Mouse (Mus musculus): Measurements from ENCODE around the gene Igsf6. TPM values are rescaled to one million over a fixed set of nuclear protein-coding genes. Genes with fewer than 3 reads are reported as not detected.
A peak's percentile ranks its signal among the peaks of the same experiment; 100 is the strongest.

Igsf6 gene
- polyA plus RNA-seq, 1 experiment from 2014 or later = 2.1 TPM

GRCm38 (mm10) chr7:121064309-121064708 is 10.1 kb downstream of the Igsf6 start:
- 68% methylated on average over 4 of the region's 4 CpGs for WGBS
- no peaks in the 10 kb centered on the region for H3K27me3 ChIP-seq (ENCODE audit: insufficient read depth, low read length)
- no peaks in the 10 kb centered on the region for H3K9me3 ChIP-seq (ENCODE audit: low read length)
- no peak overlapping the region for H3K4me3 ChIP-seq (ENCODE audit: low read length)
- H3K9ac ChIP-seq (replicated peaks; ENCODE audit: low read length) = no peak overlapping the region
- H3K27ac ChIP-seq (ENCODE audit: low read length) = no peak overlapping the region
- H3K36me3 ChIP-seq (ENCODE audit: insufficient read depth, low read length) = 0 out of 2 replicates have a peak, but pooled peaks cover 11% of the 10 kb centered on the region
- ATAC-seq (ENCODE audit: low FRiP score, low TSS enrichment) = peak; percentile 51; the same call in 1 of the 2 replicates
- peaks cover 2% of the 10 kb centered on the region; the same call in 1 of the 2 replicates for H3K4me1 ChIP-seq (ENCODE audit: insufficient read depth, low read length)
- no peak overlapping the region for H3K4me2 ChIP-seq (replicated peaks; ENCODE audit: low read depth, low read length)

- Histone ChIP-seq H3K4me1 (ENCODE audit: insufficient read depth, low read length) (peaks cover 9% of the 10 kb centered on the region; the same call in 1 of the 2 replicates), H3K27me3 (ENCODE audit: insufficient read depth, low read length) (no peaks in the 10 kb centered on the region), H3K36me3 (ENCODE audit: insufficient read depth, low read length) (peaks cover 19% of the 10 kb centered on the region), H3K27ac (ENCODE audit: low read length) (no peak overlapping the region), H3K4me3 (ENCODE audit: low read length) (no peak overlapping the region), H3K9me3 (ENCODE audit: low read length) (no peaks in the 10 kb centered on the region), H3K9ac (replicated peaks; ENCODE audit: low read length) (no peak overlapping the region), H3K4me2 (replicated peaks; ENCODE audit: low read depth, low read length) (no peak overlapping the region)
- ATAC-seq (ENCODE audit: low FRiP score, low TSS enrichment) = no peak
- 52% methylated on average over 6 of the region's 6 CpGs for WGBS
These were observed 14.7 kb downstream of the Igsf6 start for GRCm38 (mm10) chr7:121059477-121060218.

DNA sequence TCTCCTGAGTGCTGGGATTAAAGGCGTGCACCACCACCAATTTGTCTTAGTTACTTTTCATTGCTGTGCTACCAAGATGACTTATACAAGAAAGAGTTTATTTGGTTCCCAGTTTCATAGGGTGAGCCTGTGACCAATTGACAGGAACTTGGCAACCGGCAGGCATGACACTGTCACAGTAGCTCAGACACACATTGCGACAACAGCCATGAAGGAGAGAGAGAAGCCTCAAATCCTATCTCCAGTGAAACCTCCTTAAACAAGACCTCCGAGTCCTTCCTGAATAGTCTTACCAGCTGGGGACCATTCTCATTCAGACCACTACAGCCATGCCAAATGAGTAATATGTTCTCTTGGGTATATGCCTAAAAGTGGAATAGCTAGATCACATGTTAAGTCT is 21.3 kb downstream of the Igsf6 start:
- Histone ChIP-seq H3K27me3 (ENCODE audit: insufficient read depth, low read length) (no peaks in the 10 kb centered on the region), H3K36me3 (ENCODE audit: insufficient read depth, low read length) (peaks cover 43% of the 10 kb centered on the region), H3K4me3 (ENCODE audit: low read length) (no peak overlapping the region), H3K9me3 (ENCODE audit: low read length) (no peaks in the 10 kb centered on the region), H3K4me2 (replicated peaks; ENCODE audit: low read depth, low read length) (no peak overlapping the region), H3K4me1 (ENCODE audit: insufficient read depth, low read length) (0 out of 2 replicates have a peak, but pooled peaks cover 3% of the 10 kb centered on the region), H3K9ac (replicated peaks; ENCODE audit: low read length) (no peak overlapping the region), H3K27ac (ENCODE audit: low read length) (no peak overlapping the region)
- 85% methylated on average over 4 of the region's 4 CpGs for WGBS
- ATAC-seq (ENCODE audit: low FRiP score, low TSS enrichment) = no peak

GRCm38 (mm10) chr7:121047624-121048023 is 26.7 kb downstream of the Igsf6 start:
- peaks cover 22% of the 10 kb centered on the region for H3K4me1 ChIP-seq (ENCODE audit: insufficient read depth, low read length)
- H3K36me3 ChIP-seq (ENCODE audit: insufficient read depth, low read length) = peaks cover 21% of the 10 kb centered on the region
- H3K9me3 ChIP-seq (ENCODE audit: low read length) = no peaks in the 10 kb centered on the region
- H3K9ac ChIP-seq (replicated peaks; ENCODE audit: low read length) = no peak overlapping the region
- no peaks in the 10 kb centered on the region for H3K27me3 ChIP-seq (ENCODE audit: insufficient read depth, low read length)
- no peak overlapping the region for H3K27ac ChIP-seq (ENCODE audit: low read length)
- ATAC-seq (ENCODE audit: low FRiP score, low TSS enrichment) = no peak
- H3K4me3 ChIP-seq (ENCODE audit: low read length) = no peak overlapping the region
- whole genome bisulfite sequencing = 94% methylated on average over 2 of the region's 2 CpGs
- H3K4me2 ChIP-seq (replicated peaks; ENCODE audit: low read depth, low read length) = no peak overlapping the region

GRCm38 (mm10) chr7:121045671-121046453 is 28.5 kb downstream of the Igsf6 start:
- no peaks in the 10 kb centered on the region for H3K9me3 ChIP-seq (ENCODE audit: low read length)
- no peak overlapping the region for H3K9ac ChIP-seq (replicated peaks; ENCODE audit: low read length)
- no peaks in the 10 kb centered on the region for H3K27me3 ChIP-seq (ENCODE audit: insufficient read depth, low read length)
- H3K4me2 ChIP-seq (replicated peaks; ENCODE audit: low read depth, low read length) = no peak overlapping the region
- no peak overlapping the region for H3K4me3 ChIP-seq (ENCODE audit: low read length)
- peaks cover 12% of the 10 kb centered on the region; the same call in 1 of the 2 replicates for H3K36me3 ChIP-seq (ENCODE audit: insufficient read depth, low read length)
- H3K4me1 ChIP-seq (ENCODE audit: insufficient read depth, low read length) = peaks cover 23% of the 10 kb centered on the region
- peak overlapping the region; percentile 44; the same call in 1 of the 2 replicates for H3K27ac ChIP-seq (ENCODE audit: low read length)
- ATAC-seq (ENCODE audit: low FRiP score, low TSS enrichment) = peak; percentile 85
- 55% methylated on average over 6 of the region's 6 CpGs for WGBS

GRCm38 (mm10) chr7:121044251-121044650 is 30.1 kb downstream of the Igsf6 start:
- Histone ChIP-seq H3K9ac (replicated peaks; ENCODE audit: low read length) (no peak overlapping the region), H3K27ac (ENCODE audit: low read length) (no peak overlapping the region), H3K4me1 (ENCODE audit: insufficient read depth, low read length) (peaks cover 30% of the 10 kb centered on the region), H3K4me3 (ENCODE audit: low read length) (no peak overlapping the region), H3K36me3 (ENCODE audit: insufficient read depth, low read length) (peaks cover 12% of the 10 kb centered on the region; the same call in 1 of the 2 replicates), H3K27me3 (ENCODE audit: insufficient read depth, low read length) (no peaks in the 10 kb centered on the region), H3K4me2 (replicated peaks; ENCODE audit: low read depth, low read length) (no peak overlapping the region), H3K9me3 (ENCODE audit: low read length) (no peaks in the 10 kb centered on the region)
- ATAC-seq (ENCODE audit: low FRiP score, low TSS enrichment) = no peak
- WGBS = 52% methylated on average over 1 of the region's 1 CpGs

GRCm38 (mm10) chr7:121043510-121043909 is 30.9 kb downstream of the Igsf6 start:
- Histone ChIP-seq H3K27me3 (ENCODE audit: insufficient read depth, low read length) (no peaks in the 10 kb centered on the region), H3K36me3 (ENCODE audit: insufficient read depth, low read length) (peaks cover 10% of the 10 kb centered on the region; the same call in 1 of the 2 replicates), H3K9me3 (ENCODE audit: low read length) (no peaks in the 10 kb centered on the region), H3K4me1 (ENCODE audit: insufficient read depth, low read length) (peaks cover 30% of the 10 kb centered on the region), H3K27ac (ENCODE audit: low read length) (no peak overlapping the region), H3K9ac (replicated peaks; ENCODE audit: low read length) (no peak overlapping the region), H3K4me2 (replicated peaks; ENCODE audit: low read depth, low read length) (no peak overlapping the region), H3K4me3 (ENCODE audit: low read length) (no peak overlapping the region)
- ATAC-seq (ENCODE audit: low FRiP score, low TSS enrichment) = no peak
- WGBS = 88% methylated on average over 1 of the region's 1 CpGs

DNA sequence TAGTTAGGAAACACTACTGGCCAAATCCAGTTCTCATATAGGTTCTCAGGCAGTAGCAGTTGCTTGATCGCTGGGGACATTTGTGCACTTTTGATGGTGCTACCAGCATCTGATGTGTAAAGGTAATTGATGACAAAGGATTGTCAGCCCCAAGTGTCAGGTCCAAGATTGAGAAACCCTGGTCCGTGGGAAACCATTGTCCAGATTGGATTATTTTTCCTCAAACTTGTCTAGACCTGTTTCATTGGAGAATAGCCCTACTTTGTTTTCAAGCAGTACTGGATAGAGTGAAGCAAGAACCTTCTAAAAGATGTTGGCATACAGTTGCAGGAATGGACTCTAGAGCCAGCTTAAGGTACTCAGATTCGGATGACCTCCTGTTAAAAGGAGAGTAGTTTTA is 31.4 kb downstream of the Igsf6 start:
- 94% methylated on average over 3 of the region's 3 CpGs for WGBS
- H3K4me3 ChIP-seq (ENCODE audit: low read length) = no peak overlapping the region
- no peak overlapping the region for H3K27ac ChIP-seq (ENCODE audit: low read length)
- ATAC-seq (ENCODE audit: low FRiP score, low TSS enrichment) = no peak
- H3K4me2 ChIP-seq (replicated peaks; ENCODE audit: low read depth, low read length) = no peak overlapping the region
- no peaks in the 10 kb centered on the region for H3K9me3 ChIP-seq (ENCODE audit: low read length)
- 0 out of 2 replicates have a peak, but pooled peaks cover 5% of the 10 kb centered on the region for H3K36me3 ChIP-seq (ENCODE audit: insufficient read depth, low read length)
- no peak overlapping the region for H3K9ac ChIP-seq (replicated peaks; ENCODE audit: low read length)
- no peaks in the 10 kb centered on the region for H3K27me3 ChIP-seq (ENCODE audit: insufficient read depth, low read length)
- H3K4me1 ChIP-seq (ENCODE audit: insufficient read depth, low read length) = peaks cover 32% of the 10 kb centered on the region

DNA sequence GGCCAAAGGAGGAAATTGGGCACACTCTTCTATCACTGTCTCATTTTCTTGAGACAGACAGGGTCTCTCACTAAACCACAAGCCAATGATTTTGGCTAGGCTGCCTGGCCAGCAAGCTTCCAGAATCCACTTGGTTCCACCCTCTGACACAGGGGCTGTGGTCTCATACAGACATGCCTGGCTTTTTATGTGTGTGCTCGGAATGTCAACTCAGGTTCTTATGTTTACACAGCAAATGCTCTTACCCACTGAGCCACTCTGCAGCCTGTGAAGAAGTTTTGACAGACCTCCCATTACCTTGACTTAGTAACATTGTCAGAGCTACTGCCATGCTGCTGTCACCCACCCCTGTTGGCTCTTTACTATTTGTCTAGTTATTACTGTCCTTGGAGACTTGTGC is 32.4 kb downstream of the Igsf6 start:
- no peak overlapping the region for H3K4me2 ChIP-seq (replicated peaks; ENCODE audit: low read depth, low read length)
- H3K9ac ChIP-seq (replicated peaks; ENCODE audit: low read length) = no peak overlapping the region
- H3K27me3 ChIP-seq (ENCODE audit: insufficient read depth, low read length) = no peaks in the 10 kb centered on the region
- 44% methylated on average over 1 of the region's 1 CpGs for WGBS
- H3K4me3 ChIP-seq (ENCODE audit: low read length) = no peak overlapping the region
- no peak for ATAC-seq (ENCODE audit: low FRiP score, low TSS enrichment)
- H3K27ac ChIP-seq (ENCODE audit: low read length) = no peak overlapping the region
- H3K9me3 ChIP-seq (ENCODE audit: low read length) = no peaks in the 10 kb centered on the region
- H3K36me3 ChIP-seq (ENCODE audit: insufficient read depth, low read length) = 0 out of 2 replicates have a peak, but pooled peaks cover 5% of the 10 kb centered on the region
- peaks cover 41% of the 10 kb centered on the region for H3K4me1 ChIP-seq (ENCODE audit: insufficient read depth, low read length)

All from kidney, embryonic 16.5 days (tissue).